Mouse (Mus musculus) bone marrow, adult 2 months (tissue): ENCODE data around the gene Tle6.

Experiments used
- CTCF ChIP-seq: fragments of 200-500 bp; IDR thresholded peaks from 2 replicates; pipeline ENCODE4 v1.5.1; 2011; ENCODE audit warnings: low read length, control low read depth; ENCODE audit not compliant: control insufficient read depth, insufficient read depth
- POLR2A ChIP-seq: fragments of 200-500 bp; IDR thresholded peaks from 2 replicates; pipeline ENCODE4 v1.6.1; 2011; ENCODE audit warnings: low read depth, mild to moderate bottlenecking, control low read depth, low read length, borderline replicate concordance; ENCODE audit not compliant: control insufficient read depth

DNA sequence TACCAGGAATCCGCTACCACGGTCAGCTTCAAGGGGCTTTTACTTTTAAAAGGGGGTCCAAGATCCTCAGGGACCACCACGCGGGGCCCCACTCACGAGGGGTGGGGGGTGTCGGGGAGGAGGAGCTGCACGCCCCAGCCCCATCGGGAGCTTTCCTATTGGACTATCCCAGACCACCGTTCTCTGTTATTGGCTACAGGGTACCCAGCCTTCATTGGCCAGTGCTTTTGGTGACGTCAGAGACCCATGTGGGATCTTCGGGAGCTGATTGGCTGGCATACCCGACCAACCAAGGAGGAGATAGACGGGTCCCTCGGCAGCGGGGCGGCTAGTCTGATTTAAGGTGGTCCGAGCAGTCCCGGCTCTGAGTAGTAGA, 29.4 kb downstream of the Tle6 start:
- TF ChIP-seq CTCF: no peak
- TF ChIP-seq POLR2A: no peak
